Mouse (Mus musculus) cerebellum, postnatal 10 days (tissue): ENCODE measurements around the gene Tnrc6a.

ENCODE experiments used
- DNase-seq, 2 experiments: peaks; one replicate each; pipeline ENCODE4 v3.0.0; 2021; ENCODE audit warnings: mixed read lengths in 2 of 2

The Tnrc6a gene

GRCm38 (mm10) chr7:123123665-123124298 lies at the start of gene Tnrc6a:
Tnrc6a (plus strand) TSS chr7:123123885.
- DNase-seq: peak; percentile 95 to 96

- no peak for DNase-seq
Measured at GRCm38 (mm10) chr7:123082236-123082635, 41.4 kb upstream of the Tnrc6a start.

- no peak for DNase-seq
Measured at GRCm38 (mm10) chr7:123083441-123084123, 40.1 kb upstream of the Tnrc6a start.

GRCm38 (mm10) chr7:123084180-123084691 lies 39.4 kb upstream of the Tnrc6a start:
- DNase-seq: peak; percentile 85 to 86

GRCm38 (mm10) chr7:123084708-123085107 lies 39.0 kb upstream of the Tnrc6a start:
- DNase-seq: peak; percentile 51

- DNase-seq: no peak
Measured at GRCm38 (mm10) chr7:123088920-123089319, 34.8 kb upstream of the Tnrc6a start.

GRCm38 (mm10) chr7:123096344-123097120 lies 27.2 kb upstream of the Tnrc6a start:
- DNase-seq: peak; percentile 49 to 52

- peak; percentile 49 for DNase-seq
Measured at GRCm38 (mm10) chr7:123097891-123098750, 25.6 kb upstream of the Tnrc6a start.

- no peak for DNase-seq
Measured at GRCm38 (mm10) chr7:123101295-123101694, 22.4 kb upstream of the Tnrc6a start.

- DNase-seq: peak; percentile 48 to 63
Measured at GRCm38 (mm10) chr7:123105381-123105780, 18.3 kb upstream of the Tnrc6a start.

GRCm38 (mm10) chr7:123105906-123106305 lies 17.8 kb upstream of the Tnrc6a start:
- DNase-seq: no peak

- no peak for DNase-seq
Measured at GRCm38 (mm10) chr7:123106326-123106725, 17.4 kb upstream of the Tnrc6a start.

GRCm38 (mm10) chr7:123108058-123109055 lies 15.3 kb upstream of the Tnrc6a start:
- DNase-seq: no peak

GRCm38 (mm10) chr7:123109361-123110000 lies 14.2 kb upstream of the Tnrc6a start:
- DNase-seq: no peak

GRCm38 (mm10) chr7:123110135-123110534 lies 13.6 kb upstream of the Tnrc6a start:
- DNase-seq: no peak

GRCm38 (mm10) chr7:123113590-123113989 lies 10.1 kb upstream of the Tnrc6a start:
- no peak for DNase-seq

- DNase-seq: no peak
Measured at GRCm38 (mm10) chr7:123116799-123117198, 6.9 kb upstream of the Tnrc6a start.

GRCm38 (mm10) chr7:123117209-123117608 lies 6.5 kb upstream of the Tnrc6a start:
- DNase-seq: no peak

GRCm38 (mm10) chr7:123120516-123120915 lies 3.2 kb upstream of the Tnrc6a start:
- DNase-seq: no peak

- peak; percentile 74 to 76 for DNase-seq
Measured at GRCm38 (mm10) chr7:123124299-123124716, 623 bp downstream of the Tnrc6a start.
